Mouse (Mus musculus) adrenal gland, postnatal 14 days (tissue): ENCODE results near the gene Foxn2. TPM values are rescaled to one million over a fixed set of nuclear protein-coding genes. Genes with fewer than 3 reads are reported as not detected.

Experiments used
- total RNA-seq: library from RNA; stranded (reverse); gene quantifications from 2 replicates; pipeline ENCODE4 v1.2.3, GENCODE M21; 2021

The Foxn2 gene
- total RNA-seq, 1 experiment from 2014 or later, result 21.8 TPM

Other genes starting within 250 kb of the Foxn2 start
- 36.7 and 42.7 TPM in 2 replicates for gene Ppp1r21, start 89.4 kb downstream of the Foxn2 start, total RNA-seq
- gene Ston1, start 157.0 kb downstream of the Foxn2 start, total RNA-seq, result 28.0 and 31.0 TPM in 2 replicates
- gene Gtf2a1l, start 227.9 kb downstream of the Foxn2 start, total RNA-seq, result not detected in 2 replicates